Mouse (Mus musculus) T-helper 2 cell (primary cell): ENCODE results near the gene Eif4h.
"Not testable (repeated sequence)": the region's sequence is repeated elsewhere in the genome, so short reads cannot be mapped to it uniquely, and the experiment has no call there.

Experiments used
- in situ Hi-C: fragments of 300-600 bp; cut with MboI, MseI; formaldehyde crosslinking; loops from one replicate; pipeline ENCODE4 v1.15.1; 2025; ENCODE audit warnings: high pct_unique_total_duplicates

Eif4h gene

GRCm38 (mm10) chr5:134650926-134651325 lies 11.6 kb upstream of the Eif4h start:
- in situ Hi-C loops = no loop called here

DNA sequence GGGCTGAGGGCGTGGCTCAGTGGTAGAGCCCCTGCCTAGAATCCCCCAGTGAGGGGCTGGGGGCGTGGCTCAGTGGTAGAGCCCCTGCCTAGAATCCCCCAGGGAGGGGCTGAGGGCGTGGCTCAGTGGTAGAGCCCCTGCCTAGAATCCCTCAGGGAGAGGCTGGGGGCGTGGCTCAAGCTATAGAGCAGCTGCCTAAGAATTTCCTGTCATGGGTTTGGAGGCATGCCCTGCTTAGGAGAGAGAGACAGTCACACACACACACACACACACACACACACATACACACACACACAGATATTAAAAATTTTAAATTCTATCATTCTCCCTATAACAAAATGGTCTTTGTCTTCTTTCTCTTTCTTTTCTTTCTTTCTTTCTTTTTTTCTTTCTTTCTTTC lies 9.7 kb upstream of the Eif4h start:
- in situ Hi-C loops = not testable (repeated sequence)

DNA sequence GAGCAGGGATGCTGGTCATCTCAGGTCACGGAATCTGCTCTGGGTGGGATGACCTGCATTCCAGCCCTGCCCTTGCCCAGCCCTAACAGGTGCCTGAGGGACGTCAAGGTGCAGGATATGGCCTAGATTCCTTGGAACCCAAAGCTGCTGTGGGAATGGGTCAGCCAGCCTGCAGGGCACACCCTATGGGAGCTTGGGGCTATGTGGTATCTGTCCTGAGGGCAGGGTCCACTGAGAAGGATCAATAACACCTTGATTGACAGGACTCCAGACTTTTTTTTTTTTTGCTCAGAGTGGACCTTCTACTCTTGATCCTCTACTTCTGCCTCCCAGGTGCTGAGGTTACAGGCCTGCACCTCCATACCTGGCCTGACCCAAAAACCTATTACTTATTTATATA lies 8.1 kb upstream of the Eif4h start:
- in situ Hi-C loops = no loop called here

GRCm38 (mm10) chr5:134646461-134646860 lies 7.2 kb upstream of the Eif4h start:
- in situ Hi-C loops = no loop called here

DNA sequence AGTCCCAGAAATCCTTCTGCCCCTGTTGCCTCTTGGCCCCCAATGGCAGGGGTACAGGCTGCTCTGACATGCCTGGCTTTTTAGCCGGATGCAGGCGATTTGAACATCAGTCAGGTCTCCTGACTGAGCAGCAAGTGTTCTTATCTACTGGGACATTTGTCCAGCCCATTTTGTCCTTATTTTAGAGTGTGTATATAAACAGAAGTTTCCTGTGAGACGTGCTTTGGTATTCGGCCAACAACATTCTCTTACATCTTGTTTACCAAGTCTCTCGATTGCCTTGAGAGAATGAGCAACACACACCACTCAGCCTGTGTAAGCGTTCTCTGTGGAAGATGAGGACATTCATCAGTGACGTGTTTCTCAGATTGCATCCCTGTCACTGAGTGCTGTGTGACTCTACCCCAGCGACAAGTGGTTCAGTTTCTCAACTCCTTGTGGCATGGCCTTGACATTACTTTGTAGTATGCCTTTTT lies 5.4 kb upstream of the Eif4h start:
- in situ Hi-C loops = no loop called here

- in situ Hi-C loops = no loop called here
These were observed 4.8 kb upstream of the Eif4h start for GRCm38 (mm10) chr5:134644121-134644520.

DNA sequence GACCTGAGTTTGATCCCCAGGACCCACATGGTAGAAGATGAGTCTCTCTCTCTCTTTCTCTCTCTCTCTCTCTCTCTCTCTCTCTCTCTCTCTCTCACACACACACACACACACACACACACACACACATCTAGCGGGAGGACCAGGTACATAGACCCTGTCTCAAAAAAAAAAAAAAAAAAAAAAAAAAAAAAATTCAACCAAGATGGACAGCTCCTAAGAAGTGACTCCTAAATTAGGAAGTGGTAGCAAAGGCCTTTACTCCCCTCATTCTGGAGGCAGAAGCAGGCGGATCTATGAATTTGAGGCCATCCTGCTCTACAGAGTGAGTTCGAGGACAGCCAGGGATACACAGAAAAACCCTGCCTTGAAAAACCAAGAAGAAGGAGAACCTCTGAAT lies 1.1 kb upstream of the Eif4h start:
- in situ Hi-C loops = no loop called here

DNA sequence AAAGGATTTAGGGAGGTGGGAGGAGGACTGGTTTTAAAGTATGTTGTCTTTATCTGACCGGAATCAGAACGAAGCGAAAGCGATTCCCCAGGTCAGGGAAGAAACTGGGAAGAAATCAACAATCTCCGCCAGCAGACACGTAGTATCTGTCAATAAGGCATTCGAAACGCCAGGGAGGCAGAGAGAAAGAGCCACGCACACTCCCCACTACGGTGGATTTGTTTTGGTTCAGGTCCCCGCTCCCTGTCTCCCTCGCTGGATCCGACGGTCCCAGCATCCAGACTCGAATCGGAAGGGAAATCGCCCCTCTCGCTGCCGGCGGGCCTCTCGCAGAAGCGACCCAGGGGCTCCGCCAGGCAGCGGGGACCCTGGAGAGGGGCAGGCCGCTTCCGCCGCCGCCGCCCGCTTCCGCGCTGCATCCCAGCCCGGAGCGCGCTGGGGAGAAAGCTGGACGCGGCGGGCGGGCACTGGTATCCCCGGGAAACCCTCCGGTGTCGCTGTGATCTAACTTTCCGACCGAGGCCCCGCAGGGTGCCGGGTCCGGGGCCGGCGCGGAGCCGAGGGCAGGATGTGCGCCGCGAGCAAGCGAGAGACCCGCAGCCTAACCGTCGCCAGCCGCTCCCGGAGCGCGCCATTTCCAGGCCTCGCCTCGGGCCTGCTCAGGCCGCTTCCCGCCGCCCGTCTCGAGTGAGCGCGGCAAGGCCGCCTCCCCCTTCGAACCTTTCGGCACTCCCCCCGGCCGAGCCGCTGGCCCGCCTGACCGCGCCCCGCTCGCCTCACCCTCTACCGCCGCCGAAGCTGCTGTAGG lies 625 bp downstream of the Eif4h start:
- in situ Hi-C loops = loop anchor here (10.0 kb wide), 1 partner anchor 46 kb away; the partner anchor contains the start of gene Limk1

- in situ Hi-C loops = loop anchor here (10.0 kb wide), 1 partner anchor 47 kb away; the partner anchor contains the start of gene Limk1
These were observed 1.4 kb downstream of the Eif4h start for GRCm38 (mm10) chr5:134637820-134638367.

- in situ Hi-C loops = loop anchor here (10.0 kb wide), 1 partner anchor 52 kb away; the partner anchor contains the start of gene Limk1
These were observed 6.4 kb downstream of the Eif4h start for GRCm38 (mm10) chr5:134632841-134633240.

GRCm38 (mm10) chr5:134630835-134631234 lies 8.5 kb downstream of the Eif4h start:
- in situ Hi-C loops = loop anchor here (10.0 kb wide), 1 partner anchor 54 kb away; the partner anchor contains the start of gene Limk1

DNA sequence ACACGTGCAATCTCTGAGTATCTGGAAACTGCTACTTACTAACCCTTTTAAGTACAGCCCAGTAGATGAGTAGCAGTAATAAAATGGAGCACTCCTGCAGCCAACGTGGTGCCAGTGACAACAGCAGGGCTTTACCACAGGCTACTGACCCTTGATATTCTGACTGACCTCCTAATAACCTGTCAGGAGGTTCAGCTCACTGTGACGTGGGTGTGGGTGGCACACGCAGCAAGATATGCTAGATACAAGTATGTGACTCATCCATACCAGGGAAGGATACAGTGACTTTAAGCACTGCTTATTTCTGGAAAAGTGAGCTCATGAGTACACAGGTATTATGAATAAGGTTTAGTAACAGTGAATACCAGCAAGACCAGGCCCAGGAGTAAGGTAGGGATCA lies 9.8 kb downstream of the Eif4h start:
- in situ Hi-C loops = loop anchor here (10.0 kb wide), 1 partner anchor 1175 kb away; the partner anchor contains the start of gene Srrm3

- in situ Hi-C loops = loop anchor here (10.0 kb wide), 1 partner anchor 1183 kb away; the partner anchor contains the start of gene Srrm3
These were observed 17.2 kb downstream of the Eif4h start for GRCm38 (mm10) chr5:134622069-134622468.

DNA sequence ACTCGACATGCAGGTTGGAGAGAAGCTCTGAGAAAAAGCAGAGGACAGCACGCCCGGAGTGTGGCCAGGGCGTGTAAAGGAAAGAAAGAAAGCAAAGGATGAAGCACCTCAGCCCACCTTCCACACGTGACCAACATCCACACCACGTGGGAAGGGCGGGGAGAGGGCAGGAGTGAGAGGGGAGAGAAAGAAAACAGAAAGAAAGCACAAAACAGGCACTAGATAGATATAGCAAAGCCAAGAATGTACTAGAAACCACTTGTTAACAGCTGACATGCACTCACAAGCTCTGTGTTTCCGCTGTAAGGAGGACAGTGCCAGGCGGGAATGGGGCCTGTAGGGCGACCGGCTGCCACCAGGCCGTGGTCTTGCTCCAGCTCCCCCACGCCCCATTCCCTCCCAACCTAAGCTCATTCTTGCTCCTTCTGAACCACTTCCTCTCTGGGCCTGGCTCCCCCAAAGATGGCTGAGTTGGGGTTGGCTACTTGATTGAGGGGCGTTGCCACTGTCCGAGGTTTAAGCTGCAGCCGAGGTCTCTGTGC lies 18.1 kb downstream of the Eif4h start:
- in situ Hi-C loops = loop anchor here (10.0 kb wide), 1 partner anchor 1184 kb away; the partner anchor contains the start of gene Srrm3

- in situ Hi-C loops = loop anchor here (10.0 kb wide), 1 partner anchor 1184 kb away; the partner anchor contains the start of gene Srrm3
These were observed 18.8 kb downstream of the Eif4h start for GRCm38 (mm10) chr5:134620457-134620856.

DNA sequence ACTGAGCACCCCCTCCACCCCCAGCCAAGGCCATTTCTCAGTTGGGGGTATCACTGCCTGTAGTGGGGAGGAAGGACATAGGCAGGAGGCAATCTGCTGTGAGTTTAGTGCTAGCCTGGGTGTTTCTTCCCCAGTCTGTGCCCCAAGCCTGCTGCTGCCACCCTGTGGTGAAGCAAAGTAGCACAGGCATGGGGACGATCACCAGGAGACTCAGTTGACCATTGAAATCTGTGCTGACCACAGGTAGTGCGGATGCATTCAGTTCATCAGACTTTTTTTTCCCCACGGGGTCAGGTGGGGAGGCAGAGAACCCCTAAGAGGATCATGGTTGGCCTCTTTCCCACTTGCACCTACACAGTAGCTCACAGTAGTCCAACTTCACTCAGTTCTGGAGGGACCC lies 22.2 kb downstream of the Eif4h start:
- in situ Hi-C loops = loop anchor here (5.0 kb wide), 1 partner anchor 115 kb away; no protein-coding TSS in a partner anchor

- in situ Hi-C loops = loop anchor here (5.0 kb wide), 1 partner anchor 113 kb away; no protein-coding TSS in a partner anchor
These were observed 23.5 kb downstream of the Eif4h start for GRCm38 (mm10) chr5:134615780-134616179.

GRCm38 (mm10) chr5:134615380-134615779 lies 23.9 kb downstream of the Eif4h start:
- in situ Hi-C loops = loop anchor here (5.0 kb wide), 1 partner anchor 113 kb away; no protein-coding TSS in a partner anchor

- in situ Hi-C loops = loop anchor here (5.0 kb wide), 1 partner anchor 113 kb away; no protein-coding TSS in a partner anchor
These were observed 24.5 kb downstream of the Eif4h start, which contains the start of gene Lat2 for GRCm38 (mm10) chr5:134614802-134615201. Lat2 (minus strand) TSS chr5:134615025.

GRCm38 (mm10) chr5:134614296-134614695 lies 25.0 kb downstream of the Eif4h start:
- in situ Hi-C loops = no loop called here

- in situ Hi-C loops = no loop called here
These were observed 25.6 kb downstream of the Eif4h start for GRCm38 (mm10) chr5:134613727-134614126.
